ENCODE assay signal across 7 mouse cellular contexts in the genomic region with DNA sequence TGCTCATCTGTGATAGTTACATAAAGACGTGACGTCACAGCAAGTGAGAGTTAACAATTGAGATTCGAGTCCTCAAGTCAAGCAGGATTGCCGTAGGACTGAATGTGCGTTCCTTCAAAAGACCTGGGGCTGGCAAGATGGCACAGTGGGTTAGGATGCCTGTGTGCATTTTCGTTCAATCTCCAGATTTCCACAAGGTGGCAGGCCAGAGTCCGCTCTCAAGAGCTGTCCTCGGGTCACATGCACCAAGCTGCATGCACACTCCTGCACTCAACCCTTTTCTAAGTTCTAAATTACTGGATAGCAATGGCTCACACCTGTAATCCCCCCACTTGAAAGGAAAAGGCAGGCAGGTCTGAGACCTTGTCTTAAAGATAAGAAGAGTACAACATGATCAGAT. TPM values are rescaled to one million over a fixed set of nuclear protein-coding genes. Genes with fewer than 3 reads are reported as not detected.
A peak's percentile ranks its signal among the peaks of the same experiment; 100 is the strongest.
DNase-seq lines count a peak whose midpoint lies in the region.

No protein-coding gene starts in this region.

- DNase-seq in layer of hippocampus, adult 11-12 months (ENCODE audit: low spot score) = peak; percentile 39
- DNase-seq in layer of hippocampus, adult 9-11 months = no peak
- peak; percentile 70 for DNase-seq in ES-CJ7 (ENCODE audit: low read depth, low spot score)
- DNase-seq in adrenal gland, postnatal 36 days = peak; percentile 43 to 62
- peak; percentile 46 for DNase-seq in induced T-regulatory cell, adult 2 months (ENCODE audit: low read depth)
- peak; percentile 55 for DNase-seq in mesoderm, embryonic 11.5 days (ENCODE audit: low read depth, low spot score)
- DNase-seq in spleen, adult 12 weeks (ENCODE audit: low spot score) = no peak

RNA-seq across cellular contexts. Expression of a gene that starts 17.1 kb away (rescaled TPM):
- total RNA-seq in adrenal gland, postnatal 36 days (2021) = 1 to 10 TPM; 8.8 to 9.7 TPM

RNA-seq across cellular contexts. Expression of a gene that starts 31.1 kb away (rescaled TPM):
- 10 to 100 TPM; 59.3 to 63.3 TPM for total RNA-seq in adrenal gland, postnatal 36 days (2021)

Comparison
In these comparisons a context has a peak if more than half of its experiments do, and no peak if none do; other contexts are left out.
1. DNase-seq: peak in layer of hippocampus, adult 11-12 months (single experiment), ES-CJ7 (single experiment), adrenal gland, postnatal 36 days (2 of 2), induced T-regulatory cell, adult 2 months (single experiment) and mesoderm, embryonic 11.5 days (single experiment); none in layer of hippocampus, adult 9-11 months (single experiment) and spleen, adult 12 weeks (single experiment).